Mouse (Mus musculus) kidney, adult 2 months (tissue): ENCODE measurements around the gene Prkaca. TPM values are rescaled to one million over a fixed set of nuclear protein-coding genes. Genes with fewer than 3 reads are reported as not detected.
A peak's percentile ranks its signal among the peaks of the same experiment; 100 is the strongest.

Source experiments
- DNase-seq: peaks from one replicate; pipeline ENCODE4 v3.0.0; 2021
- H3K27ac ChIP-seq: fragments of 200-500 bp; 2 replicates; pipeline ENCODE4 v1.5.1; 2012; ENCODE audit warnings: low read depth, low read length, control low read depth, inconsistent platforms; ENCODE audit not compliant: insufficient read depth
- H3K27me3 ChIP-seq: fragments of 200-500 bp; replicated peaks from 2 replicates; pipeline ENCODE4 v1.6.1; 2012; ENCODE audit warnings: mild to moderate bottlenecking, moderate library complexity, low read length, inconsistent platforms; ENCODE audit not compliant: control insufficient read depth, insufficient read depth
- H3K36me3 ChIP-seq: fragments of 200-500 bp; 2 replicates; pipeline ENCODE4 v1.6.1; 2012; ENCODE audit warnings: mild to moderate bottlenecking, moderate library complexity, low read length, inconsistent platforms; ENCODE audit not compliant: control insufficient read depth, insufficient read depth
- H3K4me1 ChIP-seq: fragments of 200-500 bp; 2 replicates; pipeline ENCODE4 v1.6.1; 2011; ENCODE audit warnings: low read length; ENCODE audit not compliant: control insufficient read depth, insufficient read depth
- H3K4me3 ChIP-seq: fragments of 200-500 bp; 2 replicates; pipeline ENCODE4 v1.5.1; 2011; ENCODE audit warnings: mild to moderate bottlenecking, low read depth, low read length, control low read depth; ENCODE audit not compliant: insufficient read depth
- CTCF ChIP-seq: fragments of 200-500 bp; conservative IDR thresholded peaks from 2 replicates; pipeline ENCODE4 v1.5.1; 2011; ENCODE audit warnings: low read depth, mild to moderate bottlenecking, control low read depth, low read length, moderate library complexity, mixed read lengths; ENCODE audit not compliant: insufficient read depth, insufficient read length
- POLR2A ChIP-seq: fragments of 200-500 bp; IDR thresholded peaks from one replicate; pipeline ENCODE4 v1.6.1; 2011; ENCODE audit warnings: low read depth, low read length, control low read depth
- WGBS: fragments of 180-500 bp; shearing (Covaris S2); methylation state at CpG from one replicate; pipeline ENCODE4 v1.1.7; 2018; 5-methylcytosine and 5-hydroxymethylcytosine counted together
- polyA plus RNA-seq: library from polyadenylated mRNA; depleted of rRNA; stranded (reverse); fragments of >200 nt; gene quantifications from 2 replicates; pipeline ENCODE4 v1.2.3, GENCODE M21; 2012

The Prkaca gene
- polyA plus RNA-seq, 1 experiment, result 95.6 TPM

- no peaks in the 10 kb centered on the region for H3K4me1 ChIP-seq
- no peaks in the 10 kb centered on the region for H3K27me3 ChIP-seq
- no peak overlapping the region for H3K4me3 ChIP-seq
- H3K27ac ChIP-seq, result no peak overlapping the region
- H3K36me3 ChIP-seq, result no peaks in the 10 kb centered on the region; the same call in 1 of the 2 replicates
- no peak for TF ChIP-seq POLR2A
- no peak for TF ChIP-seq CTCF
- WGBS, result 89% methylated on average over 15 of the region's 15 CpGs
- DNase-seq, result no peak
Measured at GRCm38 (mm10) chr8:83938330-83938729, 34.5 kb upstream of the Prkaca start.

- WGBS, result 81% methylated on average over 6 of the region's 6 CpGs
- no peak overlapping the region for H3K4me3 ChIP-seq
- DNase-seq, result no peak
Measured at GRCm38 (mm10) chr8:83941066-83941677, 31.6 kb upstream of the Prkaca start.

GRCm38 (mm10) chr8:83942446-83942845 is 30.3 kb upstream of the Prkaca start:
- DNase-seq, result no peak
- WGBS, result 86% methylated on average over 1 of the region's 1 CpGs
- no peaks in the 10 kb centered on the region for H3K27me3 ChIP-seq
- H3K36me3 ChIP-seq, result no peaks in the 10 kb centered on the region
- no peak for TF ChIP-seq POLR2A
- no peak for TF ChIP-seq CTCF
- no peaks in the 10 kb centered on the region for H3K4me1 ChIP-seq
- no peak overlapping the region for H3K27ac ChIP-seq
- H3K4me3 ChIP-seq, result no peak overlapping the region

More at GRCm38 (mm10) chr8:83941066-83941677, 31.6 kb upstream of the Prkaca start:
- H3K27me3 ChIP-seq, result no peaks in the 10 kb centered on the region
- TF ChIP-seq POLR2A (no peak), CTCF (no peak)
- H3K27ac ChIP-seq, result no peak overlapping the region
- H3K4me1 ChIP-seq, result no peaks in the 10 kb centered on the region
- H3K36me3 ChIP-seq, result no peaks in the 10 kb centered on the region

GRCm38 (mm10) chr8:83945540-83945939 is 27.3 kb upstream of the Prkaca start:
- no peak for TF ChIP-seq CTCF
- TF ChIP-seq POLR2A, result no peak
- 77% methylated on average over 3 of the region's 3 CpGs for WGBS
- Histone ChIP-seq H3K36me3 (no peaks in the 10 kb centered on the region), H3K4me3 (no peak overlapping the region), H3K27me3 (no peaks in the 10 kb centered on the region), H3K27ac (no peak overlapping the region), H3K4me1 (no peaks in the 10 kb centered on the region)
- DNase-seq, result no peak

- no peak for DNase-seq
- no peaks in the 10 kb centered on the region for H3K27me3 ChIP-seq
- peak overlapping the region; percentile 36 for H3K4me3 ChIP-seq
- H3K4me1 ChIP-seq, result no peaks in the 10 kb centered on the region
- no peak overlapping the region for H3K27ac ChIP-seq
- TF ChIP-seq CTCF, result no peak
- no peak for TF ChIP-seq POLR2A
- H3K36me3 ChIP-seq, result no peaks in the 10 kb centered on the region
- under 1% methylated on average over 14 of the region's 14 CpGs for WGBS
Measured at GRCm38 (mm10) chr8:83954749-83955105, 18.1 kb upstream of the Prkaca start.

- WGBS, result under 1% methylated on average over 75 of the region's 75 CpGs
- no peaks in the 10 kb centered on the region for H3K27me3 ChIP-seq
- no peaks in the 10 kb centered on the region for H3K36me3 ChIP-seq
- DNase-seq, result peak; percentile 100
- H3K4me3 ChIP-seq, result peak within 1 kb of the TSS; percentile 48
- H3K27ac ChIP-seq, result no peak within 1 kb of the TSS
- H3K4me1 ChIP-seq, result no peaks in the 10 kb centered on the region
- peak; percentile 92 for TF ChIP-seq CTCF
- no peak for TF ChIP-seq POLR2A
Measured at GRCm38 (mm10) chr8:83955106-83955957, 17.5 kb upstream of the Prkaca start, which contains the start of the genes Gm10644 and Asf1b. TSS of gene Gm10644 (minus strand) at chr8:83955205. TSS of gene Asf1b (plus strand) at chr8:83955507.

GRCm38 (mm10) chr8:83955958-83956218 is 16.9 kb upstream of the Prkaca start:
- Histone ChIP-seq H3K27ac (no peak overlapping the region), H3K4me1 (no peaks in the 10 kb centered on the region), H3K36me3 (no peaks in the 10 kb centered on the region), H3K27me3 (no peaks in the 10 kb centered on the region), H3K4me3 (peak overlapping the region; percentile 48)
- TF ChIP-seq CTCF (no peak), POLR2A (no peak)
- DNase-seq, result no peak
- WGBS, result 2% methylated on average over 15 of the region's 15 CpGs
